Mouse (Mus musculus): ENCODE data around the gene Rapgefl1. TPM values are rescaled to one million over a fixed set of nuclear protein-coding genes. Genes with fewer than 3 reads are reported as not detected.

The Rapgefl1 gene
- 33.8 TPM for polyA plus RNA-seq (2014; fragmentation: Illumina TruSeq; extraction: RNeasy Lipid Tissue Mini Kit (QIAGEN cat#74804); ENCODE audit: low read depth, low replicate concordance)

GRCm38 (mm10) chr11:98836651-98837141 lies at the start of gene Rapgefl1:
Gene Rapgefl1 (plus strand): TSS chr11:98836785.

GRCm38 (mm10) chr11:98795015-98795713 lies 41.4 kb upstream of the Rapgefl1 start, which contains the start of gene Msl1:
Gene Msl1 (plus strand): TSS chr11:98795516.

GRCm38 (mm10) chr11:98804605-98805004 lies 32.0 kb upstream of the Rapgefl1 start, which contains the start of gene Casc3:
Gene Casc3 (plus strand): TSS chr11:98804905.

GRCm38 (mm10) chr11:98863028-98863750 lies 26.6 kb downstream of the Rapgefl1 start, which contains the start of gene Wipf2:
Gene Wipf2 (plus strand): TSS chr11:98863638.

Other genes with a start within 250 kb of the Rapgefl1 start
- 2.4 TPM for gene Ormdl3, start 249.4 kb upstream of the Rapgefl1 start, polyA plus RNA-seq (2014; fragmentation: Illumina TruSeq; extraction: RNeasy Lipid Tissue Mini Kit (QIAGEN cat#74804); ENCODE audit: low read depth, low replicate concordance)
- not detected for gene Lrrc3c, start 238.5 kb upstream of the Rapgefl1 start, polyA plus RNA-seq (2014; fragmentation: Illumina TruSeq; extraction: RNeasy Lipid Tissue Mini Kit (QIAGEN cat#74804); ENCODE audit: low read depth, low replicate concordance)
- not detected for gene Gm12355, start 211.1 kb upstream of the Rapgefl1 start, polyA plus RNA-seq (2014; fragmentation: Illumina TruSeq; extraction: RNeasy Lipid Tissue Mini Kit (QIAGEN cat#74804); ENCODE audit: low read depth, low replicate concordance)
- gene Gsdma3, start 210.4 kb upstream of the Rapgefl1 start, polyA plus RNA-seq (2014; fragmentation: Illumina TruSeq; extraction: RNeasy Lipid Tissue Mini Kit (QIAGEN cat#74804); ENCODE audit: low read depth, low replicate concordance): not detected
- not detected for gene Gsdma2, start 190.0 kb upstream of the Rapgefl1 start, polyA plus RNA-seq (2014; fragmentation: Illumina TruSeq; extraction: RNeasy Lipid Tissue Mini Kit (QIAGEN cat#74804); ENCODE audit: low read depth, low replicate concordance)
- gene Gsdma, start 172.4 kb upstream of the Rapgefl1 start, polyA plus RNA-seq (2014; fragmentation: Illumina TruSeq; extraction: RNeasy Lipid Tissue Mini Kit (QIAGEN cat#74804); ENCODE audit: low read depth, low replicate concordance): 0.60 TPM
- gene Psmd3, start 154.2 kb upstream of the Rapgefl1 start, polyA plus RNA-seq (2014; fragmentation: Illumina TruSeq; extraction: RNeasy Lipid Tissue Mini Kit (QIAGEN cat#74804); ENCODE audit: low read depth, low replicate concordance): 12.0 TPM
- not detected for gene Csf3, start 135.5 kb upstream of the Rapgefl1 start, polyA plus RNA-seq (2014; fragmentation: Illumina TruSeq; extraction: RNeasy Lipid Tissue Mini Kit (QIAGEN cat#74804); ENCODE audit: low read depth, low replicate concordance)
- 5.0 TPM for gene Med24, start 107.3 kb upstream of the Rapgefl1 start, polyA plus RNA-seq (2014; fragmentation: Illumina TruSeq; extraction: RNeasy Lipid Tissue Mini Kit (QIAGEN cat#74804); ENCODE audit: low read depth, low replicate concordance)
- gene Thra, start 96.1 kb upstream of the Rapgefl1 start, polyA plus RNA-seq (2014; fragmentation: Illumina TruSeq; extraction: RNeasy Lipid Tissue Mini Kit (QIAGEN cat#74804); ENCODE audit: low read depth, low replicate concordance): 5.7 TPM
- 3.3 TPM for gene Nr1d1, start 61.5 kb upstream of the Rapgefl1 start, polyA plus RNA-seq (2014; fragmentation: Illumina TruSeq; extraction: RNeasy Lipid Tissue Mini Kit (QIAGEN cat#74804); ENCODE audit: low read depth, low replicate concordance)
- 95.5 TPM for gene Msl1, start 41.3 kb upstream of the Rapgefl1 start, polyA plus RNA-seq (2014; fragmentation: Illumina TruSeq; extraction: RNeasy Lipid Tissue Mini Kit (QIAGEN cat#74804); ENCODE audit: low read depth, low replicate concordance)
- gene Casc3, start 31.9 kb upstream of the Rapgefl1 start, polyA plus RNA-seq (2014; fragmentation: Illumina TruSeq; extraction: RNeasy Lipid Tissue Mini Kit (QIAGEN cat#74804); ENCODE audit: low read depth, low replicate concordance): 31.6 TPM
- gene Wipf2, start 26.9 kb downstream of the Rapgefl1 start, polyA plus RNA-seq (2014; fragmentation: Illumina TruSeq; extraction: RNeasy Lipid Tissue Mini Kit (QIAGEN cat#74804); ENCODE audit: low read depth, low replicate concordance): 24.1 TPM
- gene Cdc6, start 71.0 kb downstream of the Rapgefl1 start, polyA plus RNA-seq (2014; fragmentation: Illumina TruSeq; extraction: RNeasy Lipid Tissue Mini Kit (QIAGEN cat#74804); ENCODE audit: low read depth, low replicate concordance): 2.2 TPM
- gene Rara, start 91.0 kb downstream of the Rapgefl1 start, polyA plus RNA-seq (2014; fragmentation: Illumina TruSeq; extraction: RNeasy Lipid Tissue Mini Kit (QIAGEN cat#74804); ENCODE audit: low read depth, low replicate concordance): 1.3 TPM
- gene Gjd3, start 146.2 kb downstream of the Rapgefl1 start, polyA plus RNA-seq (2014; fragmentation: Illumina TruSeq; extraction: RNeasy Lipid Tissue Mini Kit (QIAGEN cat#74804); ENCODE audit: low read depth, low replicate concordance): not detected
- 66.4 TPM for gene Top2a, start 187.4 kb downstream of the Rapgefl1 start, polyA plus RNA-seq (2014; fragmentation: Illumina TruSeq; extraction: RNeasy Lipid Tissue Mini Kit (QIAGEN cat#74804); ENCODE audit: low read depth, low replicate concordance)
- gene Igfbp4, start 204.5 kb downstream of the Rapgefl1 start, polyA plus RNA-seq (2014; fragmentation: Illumina TruSeq; extraction: RNeasy Lipid Tissue Mini Kit (QIAGEN cat#74804); ENCODE audit: low read depth, low replicate concordance): 20.5 TPM

Data from sigmoid colon, adult 10 weeks (tissue).